Mouse (Mus musculus): Measurements from ENCODE around the gene Rab22a.

DNA sequence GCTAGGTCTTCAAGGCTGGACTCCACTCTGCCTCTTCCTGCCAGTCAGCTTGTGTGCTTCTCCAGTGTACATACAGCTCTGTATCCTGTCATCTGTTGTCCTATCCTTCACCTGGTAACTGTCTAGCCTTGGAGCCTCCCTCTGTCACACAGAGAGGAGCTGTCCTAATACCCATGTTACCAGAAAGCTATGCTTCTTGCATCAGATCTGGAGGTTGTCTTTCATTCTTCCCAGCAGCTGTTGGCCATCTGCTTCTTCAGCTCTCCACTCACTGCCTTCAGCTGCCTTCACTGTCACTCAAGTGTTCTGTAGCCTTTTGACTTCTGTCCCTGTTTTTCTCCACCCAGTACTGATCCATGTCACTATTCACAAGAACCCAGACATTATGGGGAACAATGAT, 30.3 kb downstream of the Rab22a start:
- TF ChIP-seq NELFE (IDR thresholded peaks at IDR 0.05; ENCODE audit: low read depth, low read length) (no peak), USF1 (IDR thresholded peaks at IDR 0.05; ENCODE audit: low read depth, low read length) (no peak), HCFC1 (IDR thresholded peaks at IDR 0.05; ENCODE audit: low read depth, low read length) (no peak), CTCF (conservative IDR thresholded peaks at IDR 0.05 in 1 of 2, IDR thresholded peaks at IDR 0.05 in 1 of 2; ENCODE audit: low read depth in 2 of 2, low read length in 2 of 2) (no peak), ZC3H11A (IDR thresholded peaks at IDR 0.05; ENCODE audit: low read depth, low read length) (no peak), ZNF384 (IDR thresholded peaks at IDR 0.05; ENCODE audit: low read depth, low read length) (no peak)
